Mouse (Mus musculus): Measurements from ENCODE around the gene Krtap4-1. TPM values are rescaled to one million over a fixed set of nuclear protein-coding genes. Genes with fewer than 3 reads are reported as not detected.
"Not testable (repeated sequence)": the region's sequence is repeated elsewhere in the genome, so short reads cannot be mapped to it uniquely, and the experiment has no call there.

Gene Krtap4-1
- not detected in 2 replicates for polyA plus RNA-seq (2015; fragmentation: Nextera tagmentation; extraction: Ambion mirVana)

GRCm38 (mm10) chr11:99628138-99628537 lies at the start of gene Krtap4-1:
Krtap4-1 (minus strand) TSS chr11:99628238.
- no peak within 1 kb of the TSS for H3K4me3 ChIP-seq
- H3K4me2 ChIP-seq, result no peak within 1 kb of the TSS
- no peaks in the 10 kb centered on the region for H3K4me1 ChIP-seq
- H3K27me3 ChIP-seq, result no peaks in the 10 kb centered on the region
- ATAC-seq (ENCODE audit: insufficient number of reproducible peaks, insufficient read depth, low FRiP score, low TSS enrichment, low read depth), result no peak
- no peak within 1 kb of the TSS for H3K27ac ChIP-seq
- no peaks in the 10 kb centered on the region for H3K9me3 ChIP-seq
- no peak within 1 kb of the TSS for H3K9ac ChIP-seq
- WGBS, result 78% methylated on average over 4 of the region's 4 CpGs
- no peaks in the 10 kb centered on the region for H3K36me3 ChIP-seq

DNA sequence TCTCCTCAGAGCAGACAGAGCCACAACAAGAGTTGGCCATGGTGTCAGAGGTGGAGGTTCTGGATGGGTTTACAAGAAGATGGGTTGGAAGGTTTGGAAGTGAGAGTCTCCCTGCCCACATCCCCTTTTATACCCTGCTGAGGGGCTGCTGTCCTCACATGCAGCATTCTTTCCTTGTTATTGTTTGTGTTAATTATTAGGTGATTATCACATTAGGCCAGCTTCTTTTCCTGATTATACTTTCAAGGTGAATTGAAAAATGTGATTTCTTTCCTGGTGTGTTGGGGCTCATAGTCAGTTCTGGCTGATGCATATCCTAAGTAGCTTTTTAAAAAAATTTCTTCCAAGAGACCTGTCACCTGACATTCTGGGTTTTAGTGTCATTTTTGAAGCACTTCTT lies 37.8 kb upstream of the Krtap4-1 start, which contains the start of gene Krtap4-6:
TSS of gene Krtap4-6 (minus strand) at position 101 of the 400 bp plus-strand sequence.
- Histone ChIP-seq H3K27ac (no peak within 1 kb of the TSS), H3K27me3 (no peaks in the 10 kb centered on the region), H3K4me1 (no peaks in the 10 kb centered on the region), H3K4me3 (no peak within 1 kb of the TSS), H3K9me3 (no peaks in the 10 kb centered on the region), H3K9ac (no peak within 1 kb of the TSS), H3K4me2 (no peak within 1 kb of the TSS), H3K36me3 (no peaks in the 10 kb centered on the region)
- no peak for ATAC-seq (ENCODE audit: insufficient number of reproducible peaks, insufficient read depth, low FRiP score, low TSS enrichment, low read depth)

DNA sequence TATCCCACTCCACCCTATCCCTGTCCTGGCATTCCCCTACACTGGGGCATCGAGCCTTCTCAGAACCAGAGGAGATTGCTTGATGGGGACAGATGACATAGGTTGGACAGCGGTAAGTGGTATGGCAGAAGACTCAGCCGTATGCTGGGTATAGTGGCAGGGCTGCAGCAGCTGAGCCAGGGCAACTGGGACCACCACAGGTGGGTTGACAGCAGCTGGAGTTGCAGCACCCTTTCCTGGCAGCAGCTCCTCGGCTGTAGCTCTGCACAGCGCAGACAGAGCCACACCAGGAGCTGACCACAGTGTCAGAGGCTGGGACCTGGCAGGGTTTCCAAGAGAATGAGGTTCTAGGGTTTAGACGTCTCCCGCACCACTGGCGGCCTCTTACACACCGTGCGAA lies 34.8 kb upstream of the Krtap4-1 start:
- Histone ChIP-seq H3K36me3 (no peaks in the 10 kb centered on the region), H3K27ac (no peak overlapping the region), H3K4me2 (no peak overlapping the region), H3K4me1 (no peaks in the 10 kb centered on the region), H3K4me3 (no peak overlapping the region), H3K9ac (no peak overlapping the region), H3K27me3 (no peaks in the 10 kb centered on the region), H3K9me3 (no peaks in the 10 kb centered on the region)
- ATAC-seq (ENCODE audit: insufficient number of reproducible peaks, insufficient read depth, low FRiP score, low TSS enrichment, low read depth), result no peak
- 85% methylated on average over 10 of the region's 10 CpGs for WGBS

GRCm38 (mm10) chr11:99659256-99659655 lies 31.2 kb upstream of the Krtap4-1 start:
- no peak for ATAC-seq (ENCODE audit: insufficient number of reproducible peaks, insufficient read depth, low FRiP score, low TSS enrichment, low read depth)
- no peak overlapping the region for H3K27ac ChIP-seq
- H3K4me2 ChIP-seq, result no peak overlapping the region
- no peaks in the 10 kb centered on the region for H3K4me1 ChIP-seq
- H3K9ac ChIP-seq, result no peak overlapping the region
- no peak overlapping the region for H3K4me3 ChIP-seq
- H3K36me3 ChIP-seq, result no peaks in the 10 kb centered on the region
- 59% methylated on average over 4 of the region's 4 CpGs for WGBS
- no peaks in the 10 kb centered on the region for H3K27me3 ChIP-seq
- H3K9me3 ChIP-seq, result no peaks in the 10 kb centered on the region

GRCm38 (mm10) chr11:99658467-99659010 lies 30.5 kb upstream of the Krtap4-1 start, which contains the start of gene Gm11563:
Gm11563 (minus strand) TSS chr11:99658960.
- H3K4me1 ChIP-seq; H3K9me3 ChIP-seq; H3K36me3 ChIP-seq; H3K4me2 ChIP-seq; H3K27me3 ChIP-seq; H3K27ac ChIP-seq; ATAC-seq (ENCODE audit: insufficient number of reproducible peaks, insufficient read depth, low FRiP score, low TSS enrichment, low read depth); H3K9ac ChIP-seq; H3K4me3 ChIP-seq: not testable (repeated sequence)
- 59% methylated on average over 10 of the region's 10 CpGs for WGBS

- H3K27me3 ChIP-seq, result no peaks in the 10 kb centered on the region
- H3K9me3 ChIP-seq, result no peaks in the 10 kb centered on the region
- no peak for ATAC-seq (ENCODE audit: insufficient number of reproducible peaks, insufficient read depth, low FRiP score, low TSS enrichment, low read depth)
- no peaks in the 10 kb centered on the region for H3K36me3 ChIP-seq
- no peak overlapping the region for H3K4me2 ChIP-seq
- H3K27ac ChIP-seq, result no peak overlapping the region
- H3K4me1 ChIP-seq, result no peaks in the 10 kb centered on the region
- no peak overlapping the region for H3K4me3 ChIP-seq
- no peak overlapping the region for H3K9ac ChIP-seq
- 45% methylated on average over 5 of the region's 5 CpGs for whole genome bisulfite sequencing
Measured at GRCm38 (mm10) chr11:99657051-99657450, 29.0 kb upstream of the Krtap4-1 start.

DNA sequence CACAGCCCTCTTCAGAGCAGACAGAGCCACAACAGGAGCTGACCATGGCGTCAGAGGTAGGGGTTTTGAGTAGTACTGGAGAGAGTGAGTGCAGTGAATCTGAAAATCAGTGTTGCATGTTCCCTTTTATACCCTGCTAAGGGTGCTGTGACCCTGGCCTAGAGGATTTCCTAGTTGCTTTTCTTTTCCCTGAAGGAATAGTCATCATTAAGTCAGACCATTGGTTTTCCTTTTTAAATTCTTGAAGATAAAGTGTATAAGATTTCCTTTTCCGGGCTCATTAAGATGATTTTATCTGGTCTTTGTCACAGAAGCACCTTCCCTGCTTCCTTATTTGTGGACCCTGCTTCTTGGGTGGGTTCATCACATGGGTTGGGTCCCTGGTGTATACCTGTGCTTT lies 22.1 kb upstream of the Krtap4-1 start, which contains the start of gene Gm11555:
TSS of gene Gm11555 (minus strand) at position 101 of the 400 bp plus-strand sequence.
- 0 out of 2 replicates have a peak, but pooled peaks cover 3% of the 10 kb centered on the region for H3K4me1 ChIP-seq
- no peak within 1 kb of the TSS for H3K27ac ChIP-seq
- H3K27me3 ChIP-seq, result no peaks in the 10 kb centered on the region
- no peak within 1 kb of the TSS for H3K9ac ChIP-seq
- H3K36me3 ChIP-seq, result no peaks in the 10 kb centered on the region
- no peaks in the 10 kb centered on the region for H3K9me3 ChIP-seq
- H3K4me2 ChIP-seq, result no peak within 1 kb of the TSS
- no peak for ATAC-seq (ENCODE audit: insufficient number of reproducible peaks, insufficient read depth, low FRiP score, low TSS enrichment, low read depth)
- H3K4me3 ChIP-seq, result no peak within 1 kb of the TSS
- WGBS, result 78% methylated on average over 2 of the region's 2 CpGs

DNA sequence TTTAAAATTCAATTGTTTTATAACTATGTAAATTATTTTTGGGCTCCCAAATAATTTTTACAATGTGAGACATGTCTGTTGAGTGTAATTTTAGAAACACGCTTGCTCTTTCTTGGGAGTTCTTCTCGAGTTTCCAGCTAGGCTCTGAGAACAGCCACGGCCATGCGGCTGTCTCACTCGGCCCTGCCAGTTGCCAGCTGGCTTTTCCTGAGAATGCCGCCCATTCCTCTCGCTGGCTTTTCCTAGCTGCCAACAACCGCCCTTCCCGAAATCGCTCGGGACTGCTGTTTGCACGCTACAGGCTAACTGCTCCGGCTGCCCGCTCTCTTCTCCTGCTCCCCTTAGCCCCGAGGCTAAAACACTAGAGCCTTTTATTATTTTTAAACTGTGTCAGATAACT lies 18.4 kb upstream of the Krtap4-1 start:
- Histone ChIP-seq H3K9ac (no peak overlapping the region), H3K4me2 (no peak overlapping the region), H3K27me3 (no peaks in the 10 kb centered on the region), H3K4me1 (0 out of 2 replicates have a peak, but pooled peaks cover 3% of the 10 kb centered on the region), H3K27ac (no peak overlapping the region), H3K9me3 (no peaks in the 10 kb centered on the region), H3K4me3 (no peak overlapping the region), H3K36me3 (no peaks in the 10 kb centered on the region)
- 71% methylated on average over 15 of the region's 15 CpGs for WGBS
- no peak for ATAC-seq (ENCODE audit: insufficient number of reproducible peaks, insufficient read depth, low FRiP score, low TSS enrichment, low read depth)

- peaks cover 7% of the 10 kb centered on the region; the same call in 1 of the 2 replicates for H3K4me1 ChIP-seq
- 53% methylated on average over 3 of the region's 3 CpGs for WGBS
- H3K36me3 ChIP-seq, result no peaks in the 10 kb centered on the region
- no peaks in the 10 kb centered on the region for H3K27me3 ChIP-seq
- no peak overlapping the region for H3K9ac ChIP-seq
- no peak for ATAC-seq (ENCODE audit: insufficient number of reproducible peaks, insufficient read depth, low FRiP score, low TSS enrichment, low read depth)
- no peaks in the 10 kb centered on the region for H3K9me3 ChIP-seq
- no peak overlapping the region for H3K27ac ChIP-seq
- H3K4me2 ChIP-seq, result no peak overlapping the region
- no peak overlapping the region for H3K4me3 ChIP-seq
Measured at GRCm38 (mm10) chr11:99644351-99644750, 16.3 kb upstream of the Krtap4-1 start.

GRCm38 (mm10) chr11:99643635-99644139 lies 15.6 kb upstream of the Krtap4-1 start, which contains the start of gene Krtap4-7:
Krtap4-7 (minus strand) TSS chr11:99644089.
- H3K4me3 ChIP-seq; ATAC-seq (ENCODE audit: insufficient number of reproducible peaks, insufficient read depth, low FRiP score, low TSS enrichment, low read depth); H3K9me3 ChIP-seq: not testable (repeated sequence)

DNA sequence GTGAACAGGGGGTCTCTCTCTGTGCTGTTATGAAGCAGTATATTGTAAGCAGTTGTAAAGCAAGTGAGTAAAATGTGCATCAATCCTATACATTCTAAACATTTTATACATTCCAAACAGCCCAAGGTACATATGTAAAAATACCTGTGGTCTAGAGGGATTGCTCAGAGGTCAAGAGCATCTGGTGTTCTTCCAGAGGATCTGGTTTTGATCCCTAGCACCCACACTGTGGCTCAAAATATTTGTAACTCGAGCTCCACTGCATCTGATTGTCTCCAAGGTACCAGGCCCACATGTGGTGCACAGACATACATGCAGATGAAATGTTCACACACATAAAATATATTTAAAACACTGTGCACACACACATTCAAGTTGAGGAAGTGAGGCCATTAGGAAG lies 12.9 kb upstream of the Krtap4-1 start:
- Histone ChIP-seq H3K9ac (no peak overlapping the region), H3K4me2 (no peak overlapping the region), H3K4me1 (peaks cover 4% of the 10 kb centered on the region; the same call in 1 of the 2 replicates), H3K4me3 (no peak overlapping the region), H3K27ac (no peak overlapping the region), H3K27me3 (no peaks in the 10 kb centered on the region), H3K9me3 (no peaks in the 10 kb centered on the region), H3K36me3 (no peaks in the 10 kb centered on the region)
- no peak for ATAC-seq (ENCODE audit: insufficient number of reproducible peaks, insufficient read depth, low FRiP score, low TSS enrichment, low read depth)
- 15% methylated on average over 1 of the region's 1 CpGs for WGBS

More at GRCm38 (mm10) chr11:99643635-99644139, 15.6 kb upstream of the Krtap4-1 start, which contains the start of gene Krtap4-7:
- H3K36me3 ChIP-seq, H3K4me1 ChIP-seq, H3K27ac ChIP-seq, H3K27me3 ChIP-seq, H3K4me2 ChIP-seq, H3K9ac ChIP-seq: not testable (repeated sequence)
- 83% methylated on average over 9 of the region's 9 CpGs for WGBS

DNA sequence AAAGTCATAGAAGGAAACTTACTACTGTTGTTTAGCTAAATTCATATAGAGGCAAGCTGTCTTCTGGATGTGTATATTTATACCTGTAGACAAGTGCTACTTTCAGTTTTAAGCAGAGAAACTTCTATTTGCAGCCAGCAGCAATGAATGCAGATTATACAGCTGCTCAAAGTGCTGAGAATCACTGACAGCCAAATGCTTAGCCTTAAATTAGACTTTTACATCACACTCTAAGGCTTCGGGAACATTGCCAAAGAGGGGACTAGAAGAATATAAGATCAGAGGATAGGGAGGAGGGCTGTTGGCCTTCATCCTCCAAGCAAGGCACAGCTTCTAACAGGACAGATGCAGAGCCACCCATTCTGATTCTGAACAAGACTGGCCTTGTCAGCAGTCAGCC lies 9.0 kb upstream of the Krtap4-1 start:
- Histone ChIP-seq H3K27ac (no peak overlapping the region), H3K9me3 (no peaks in the 10 kb centered on the region), H3K27me3 (peaks cover 6% of the 10 kb centered on the region), H3K4me1 (peaks cover 4% of the 10 kb centered on the region; the same call in 1 of the 2 replicates), H3K36me3 (no peaks in the 10 kb centered on the region), H3K9ac (no peak overlapping the region), H3K4me3 (no peak overlapping the region), H3K4me2 (no peak overlapping the region)
- 67% methylated on average over 1 of the region's 1 CpGs for WGBS
- no peak for ATAC-seq (ENCODE audit: insufficient number of reproducible peaks, insufficient read depth, low FRiP score, low TSS enrichment, low read depth)

All from embryonic facial prominence, embryonic 13.5 days (tissue).